Mouse (Mus musculus) embryonic fibroblast, embryonic 13.5 days (primary cell): ENCODE measurements around the gene Zfp12. TPM values are rescaled to one million over a fixed set of nuclear protein-coding genes. Genes with fewer than 3 reads are reported as not detected.
"Not testable (repeated sequence)": the region's sequence is repeated elsewhere in the genome, so short reads cannot be mapped to it uniquely, and the experiment has no call there.

Source experiments
- H3K27ac ChIP-seq: 2 replicates; pipeline ENCODE4 v1.5.1; 2012; ENCODE audit warnings: low read length, control low read depth, inconsistent platforms; ENCODE audit not compliant: insufficient read depth
- H3K4me1 ChIP-seq: 2 replicates; pipeline ENCODE4 v1.6.1; 2011; ENCODE audit warnings: low read length; ENCODE audit not compliant: control insufficient read depth, insufficient read depth
- H3K4me3 ChIP-seq: 2 replicates; pipeline ENCODE4 v1.5.1; 2011; ENCODE audit warnings: mild to moderate bottlenecking, control low read depth, low read length; ENCODE audit not compliant: insufficient read depth
- CTCF ChIP-seq: IDR thresholded peaks from 2 replicates; pipeline ENCODE4 v1.5.1; 2011; ENCODE audit warnings: mild to moderate bottlenecking, control low read depth, low read length, moderate library complexity, borderline replicate concordance; ENCODE audit not compliant: insufficient read depth
- POLR2A ChIP-seq: IDR thresholded peaks from 2 replicates; pipeline ENCODE4 v1.6.1; 2011; ENCODE audit warnings: low read depth, mild to moderate bottlenecking, control low read depth, low read length, moderate library complexity
- polyA plus RNA-seq: library from polyadenylated mRNA; stranded (reverse); fragments of >200 nt; gene quantifications from 2 replicates; pipeline ENCODE4 v1.2.4, GENCODE M21; 2011; ENCODE audit warnings: low read depth; ENCODE audit not compliant: missing spikeins, insufficient read length

Zfp12 gene
- polyA plus RNA-seq, result 9.0 and 13.8 TPM in 2 replicates

DNA sequence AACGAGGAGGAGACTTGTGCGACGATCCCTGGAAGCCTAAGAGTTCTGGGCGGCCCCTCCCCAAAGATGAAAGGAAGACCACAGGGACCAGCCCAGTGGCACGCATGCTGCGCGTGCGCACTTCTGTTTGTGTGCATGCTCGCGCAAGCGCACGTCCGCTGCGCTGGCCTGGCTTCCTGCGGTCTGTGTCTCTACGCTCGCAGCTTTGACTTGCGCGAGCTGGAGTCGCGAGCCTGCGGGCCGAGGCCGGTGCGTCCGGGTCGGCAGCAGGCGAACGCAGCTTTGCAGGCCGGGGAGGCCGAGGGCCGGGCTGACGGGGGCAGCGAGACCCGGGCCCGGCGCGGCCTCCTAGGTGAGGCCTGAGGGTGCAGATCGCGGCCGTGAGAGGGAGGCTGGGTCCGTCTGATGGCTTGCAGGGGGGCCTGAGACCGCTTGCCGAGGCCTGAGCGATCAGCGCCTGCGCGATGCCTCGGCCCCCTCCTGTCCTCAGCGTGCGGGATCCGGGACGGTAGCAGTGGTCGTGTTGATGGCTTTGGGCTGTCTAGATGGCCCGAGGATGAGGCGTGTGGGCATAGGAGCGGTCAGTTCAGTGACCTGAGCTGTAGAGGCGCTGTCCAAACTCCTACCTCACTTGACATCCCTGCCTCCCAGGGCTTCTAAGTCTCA, at the start of gene Zfp12:
Zfp12 (plus strand) TSS at position 136 of the 666 bp plus-strand sequence.
- Histone ChIP-seq H3K4me3 (peak within 1 kb of the TSS; percentile 66), H3K27ac (peak within 1 kb of the TSS; percentile 73), H3K4me1 (peaks cover 5% of the 10 kb centered on the region; the same call in 1 of the 2 replicates)
- TF ChIP-seq CTCF (peak; percentile 37; the same call in 1 of the 2 replicates), POLR2A (peak; percentile 91)

DNA sequence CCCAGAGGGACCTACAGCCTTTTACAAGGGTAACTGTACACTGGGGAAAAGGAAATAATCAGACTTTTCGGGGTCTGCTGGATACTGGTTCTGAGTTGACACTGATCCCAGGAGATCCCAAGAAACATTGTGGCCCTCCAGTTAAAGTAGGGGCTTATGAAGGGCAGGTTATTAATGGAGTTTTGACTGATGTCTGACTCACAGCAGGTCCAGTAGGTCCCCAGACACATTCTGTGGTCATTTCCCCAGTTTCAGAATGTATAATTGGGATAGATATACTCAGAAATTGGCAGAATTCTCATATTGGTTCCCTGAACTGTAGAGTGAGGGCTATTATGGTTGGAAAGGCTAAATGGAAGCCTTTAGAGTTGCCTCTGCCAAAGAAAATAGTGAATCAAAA, 46.9 kb upstream of the Zfp12 start:
- not testable (repeated sequence) for H3K4me3 ChIP-seq, H3K27ac ChIP-seq, H3K4me1 ChIP-seq

DNA sequence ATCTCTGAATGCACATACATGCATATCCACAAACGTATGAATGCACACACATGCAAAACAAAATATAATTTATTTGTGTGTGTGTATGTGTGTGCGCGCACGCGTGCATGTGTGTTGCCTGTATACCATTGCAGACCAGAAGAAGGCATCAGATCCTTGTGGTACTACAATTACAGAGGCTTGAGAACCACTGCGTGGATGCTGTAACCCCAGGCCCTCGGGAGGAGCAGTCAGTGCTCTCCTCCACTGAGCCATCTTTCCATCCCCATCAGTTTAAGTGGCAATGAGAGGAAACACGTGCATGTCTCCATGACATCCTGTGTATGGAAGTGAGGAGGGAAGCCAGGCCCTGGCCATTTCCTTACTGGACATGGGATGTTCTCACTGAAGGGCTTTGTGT, 42.2 kb upstream of the Zfp12 start:
- Histone ChIP-seq H3K4me3 (no peak overlapping the region), H3K27ac (no peak overlapping the region), H3K4me1 (no peaks in the 10 kb centered on the region; the same call in 1 of the 2 replicates)
- TF ChIP-seq POLR2A (no peak), CTCF (no peak)

DNA sequence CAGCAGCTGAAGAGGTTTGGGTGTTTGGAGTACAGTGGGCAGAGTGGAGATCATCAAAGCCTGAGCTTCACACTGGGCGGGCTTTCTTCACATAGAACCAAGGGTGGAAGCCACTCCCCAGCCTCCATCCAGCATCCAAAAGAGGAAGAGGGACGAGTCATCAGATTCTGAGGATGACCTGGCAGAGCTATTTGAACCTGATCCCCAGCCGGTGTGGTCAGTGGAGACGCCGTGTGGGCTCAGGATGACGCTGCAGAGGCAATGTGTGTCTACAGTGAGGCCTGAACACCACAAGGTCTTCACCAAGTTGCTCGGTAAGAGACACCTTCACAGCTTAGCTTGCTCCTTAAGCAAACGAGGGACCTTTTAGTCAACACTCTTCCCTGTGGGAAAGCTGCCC, 40.2 kb upstream of the Zfp12 start:
- H3K27ac ChIP-seq, H3K4me1 ChIP-seq, H3K4me3 ChIP-seq: not testable (repeated sequence)

DNA sequence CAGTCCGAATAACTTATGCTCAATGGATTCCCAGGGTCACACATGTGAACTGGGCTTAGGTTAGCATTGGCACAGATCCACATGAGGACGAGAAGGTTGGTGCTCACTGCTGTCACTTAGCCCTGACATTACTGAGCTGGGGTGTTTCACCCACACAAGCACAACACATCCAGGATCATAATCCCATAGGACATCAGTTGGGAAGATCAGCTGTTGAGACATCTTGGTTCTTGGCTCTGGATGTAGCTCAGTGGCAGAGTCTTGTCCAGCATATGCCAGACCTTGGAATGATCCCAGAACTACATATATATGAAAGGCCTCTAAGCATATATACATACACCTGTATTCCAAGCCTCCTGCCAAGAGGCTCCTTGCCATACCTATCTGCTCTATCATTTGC, 39.8 kb upstream of the Zfp12 start:
- Histone ChIP-seq H3K4me3 (no peak overlapping the region), H3K4me1 (no peaks in the 10 kb centered on the region; the same call in 1 of the 2 replicates), H3K27ac (no peak overlapping the region)
- TF ChIP-seq POLR2A, result no peak

DNA sequence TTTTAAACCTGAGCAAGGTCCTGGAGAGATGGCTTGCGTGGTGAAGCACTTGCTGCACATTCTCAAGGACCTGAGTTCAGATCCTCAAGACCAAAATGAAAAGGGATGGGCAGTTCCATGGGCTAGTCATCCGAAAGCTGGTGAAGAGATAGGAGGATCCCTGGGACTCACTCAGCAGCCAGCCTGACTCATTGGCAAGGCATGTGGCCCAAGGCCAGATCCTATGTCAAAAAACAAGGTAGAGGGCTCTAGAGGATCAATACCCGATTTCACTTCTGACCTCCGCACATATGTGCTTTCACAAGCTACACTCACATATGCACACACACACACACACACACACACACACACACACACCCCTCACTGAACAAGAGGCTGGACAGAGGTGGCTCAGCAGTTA, 38.5 kb upstream of the Zfp12 start:
- TF ChIP-seq CTCF, result no peak
- no peak for TF ChIP-seq POLR2A

DNA sequence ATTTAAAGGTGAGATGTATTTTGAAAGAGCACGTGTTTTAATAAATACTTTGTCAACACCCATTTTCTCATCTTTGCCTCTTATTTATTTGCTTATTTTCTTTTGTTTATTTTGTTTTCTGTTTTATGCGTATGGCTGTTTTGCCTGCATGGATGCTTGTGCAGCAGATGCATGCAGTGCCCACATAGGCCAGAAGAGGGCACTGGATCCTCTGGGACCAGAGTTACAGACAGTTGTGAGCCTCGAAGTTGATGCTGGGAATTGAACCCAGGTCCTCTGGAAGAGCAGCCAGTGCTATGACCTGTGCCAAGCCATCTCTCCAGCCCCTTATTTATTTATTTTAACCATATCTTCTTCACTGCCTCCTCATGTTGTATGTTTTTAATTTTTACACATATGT, 29.9 kb upstream of the Zfp12 start:
- Histone ChIP-seq H3K27ac (no peak overlapping the region), H3K4me1 (no peaks in the 10 kb centered on the region), H3K4me3 (no peak overlapping the region)
- TF ChIP-seq POLR2A (no peak), CTCF (no peak)

More for the DNA sequence above, 38.5 kb upstream of the Zfp12 start:
- H3K4me1 ChIP-seq, result no peaks in the 10 kb centered on the region; the same call in 1 of the 2 replicates
- H3K27ac ChIP-seq, result no peak overlapping the region
- no peak overlapping the region for H3K4me3 ChIP-seq

DNA sequence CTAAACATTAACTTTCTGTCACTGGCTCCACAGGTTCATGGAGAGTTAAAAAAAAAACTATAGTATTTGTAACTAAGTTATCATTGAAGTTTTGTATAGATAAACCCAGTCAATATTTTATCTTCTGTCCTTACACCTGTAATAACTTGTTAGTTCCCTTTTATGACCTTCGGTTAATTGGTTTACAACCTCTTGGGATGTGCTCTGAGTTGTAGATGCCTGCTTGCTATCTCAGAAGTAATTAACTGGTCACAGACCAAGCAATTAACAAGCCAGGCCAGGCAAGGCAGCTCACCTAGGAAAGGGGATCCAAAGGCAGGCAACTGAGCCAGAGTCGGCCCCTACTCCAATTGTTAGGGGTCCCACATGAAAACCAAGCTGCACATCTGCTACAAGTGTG, 21.1 kb upstream of the Zfp12 start:
- no peak overlapping the region for H3K27ac ChIP-seq
- no peak for TF ChIP-seq CTCF
- TF ChIP-seq POLR2A, result no peak
- no peak overlapping the region for H3K4me3 ChIP-seq
- H3K4me1 ChIP-seq, result no peaks in the 10 kb centered on the region

DNA sequence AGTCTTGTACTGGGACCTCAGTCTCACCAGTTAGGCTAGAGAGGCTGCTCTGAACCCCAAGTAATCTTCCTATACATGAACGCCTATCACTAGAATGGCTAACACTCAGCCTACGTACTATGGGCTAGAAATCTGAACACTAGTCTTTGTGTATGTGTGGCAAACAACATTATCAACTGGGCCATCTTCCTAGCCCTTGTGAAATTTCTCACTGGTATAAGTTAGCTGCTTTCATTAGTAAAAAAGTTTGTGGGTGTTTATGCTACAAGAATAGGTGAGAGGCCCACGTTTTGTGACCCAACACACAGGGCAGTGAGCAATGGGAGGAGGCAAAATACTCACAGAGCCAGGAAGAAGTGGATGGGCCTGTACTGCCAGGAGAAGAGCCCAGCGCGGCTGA, 14.0 kb upstream of the Zfp12 start:
- no peaks in the 10 kb centered on the region for H3K4me1 ChIP-seq
- no peak overlapping the region for H3K4me3 ChIP-seq
- TF ChIP-seq CTCF (no peak), POLR2A (no peak)
- H3K27ac ChIP-seq, result no peak overlapping the region

DNA sequence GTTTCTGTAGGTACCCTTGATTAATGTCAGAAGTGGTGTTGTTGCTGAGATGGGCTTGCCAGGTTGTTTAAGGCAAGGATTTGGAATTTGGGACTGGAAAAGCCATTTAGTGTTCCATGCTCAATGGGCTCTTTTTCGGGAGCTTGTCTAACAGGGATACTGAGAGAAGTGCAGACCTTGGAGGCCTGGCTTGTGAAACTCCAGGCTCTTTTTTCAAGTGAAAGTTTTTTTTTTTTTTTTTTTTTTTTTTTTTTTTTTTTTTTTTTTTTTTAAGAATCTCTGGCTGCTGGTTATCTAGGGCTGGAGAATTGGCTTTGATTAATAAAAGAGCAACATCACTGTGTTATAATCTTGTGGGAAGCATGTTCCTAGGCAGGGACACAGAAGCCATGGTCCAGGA, 12.7 kb upstream of the Zfp12 start:
- H3K4me3 ChIP-seq, result no peak overlapping the region
- H3K27ac ChIP-seq, result no peak overlapping the region

DNA sequence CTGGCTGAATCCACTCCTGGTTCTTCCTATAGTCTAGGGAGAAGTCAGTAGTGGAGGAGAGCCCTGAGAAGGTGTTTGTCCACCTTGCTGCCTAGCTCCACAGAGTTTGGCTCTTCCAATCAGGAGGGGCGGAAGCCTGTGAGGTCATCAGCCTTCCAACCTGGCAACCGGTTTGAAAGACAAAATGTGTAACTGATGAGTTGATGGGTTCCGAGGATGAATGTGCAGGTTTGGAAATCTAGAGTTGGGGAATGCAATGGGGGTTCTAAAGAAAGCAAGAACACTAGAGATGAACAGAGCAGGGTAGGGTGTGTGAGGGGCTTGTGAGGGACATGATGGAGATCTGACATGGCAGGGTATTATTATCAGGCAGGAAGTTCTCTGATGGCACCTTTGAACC, 8.2 kb upstream of the Zfp12 start, which contains the start of gene Spdye4a:
Spdye4a (minus strand) TSS at position 101 of the 400 bp plus-strand sequence.
- TF ChIP-seq POLR2A, result no peak
- TF ChIP-seq CTCF, result no peak
- Histone ChIP-seq H3K4me3 (no peak within 1 kb of the TSS), H3K27ac (no peak within 1 kb of the TSS), H3K4me1 (no peaks in the 10 kb centered on the region)

More for the DNA sequence above, 12.7 kb upstream of the Zfp12 start:
- no peaks in the 10 kb centered on the region for H3K4me1 ChIP-seq
- no peak for TF ChIP-seq CTCF
- no peak for TF ChIP-seq POLR2A
